Mouse (Mus musculus): ENCODE measurements around the gene Dntt.

DNA sequence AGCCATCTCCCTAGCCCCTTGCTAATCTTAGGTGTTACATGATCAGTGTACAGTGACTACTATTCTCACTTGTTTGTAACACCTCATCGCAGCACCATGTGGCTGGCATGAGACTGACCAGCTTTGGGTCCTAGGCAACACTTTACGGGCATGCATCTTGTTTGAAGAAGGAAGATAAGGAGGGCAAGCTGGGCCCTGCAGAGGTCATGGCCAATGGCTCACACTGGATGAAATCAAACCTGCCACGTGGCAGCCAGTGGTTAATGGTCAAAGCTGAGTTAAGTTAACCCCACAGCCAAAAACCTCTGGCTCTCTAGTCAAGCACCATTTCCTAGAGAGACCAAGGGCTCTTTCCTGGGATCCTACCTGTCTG is 19.1 kb downstream of the Dntt start:
- TF ChIP-seq GATA1 (IDR thresholded peaks at IDR 0.05; ENCODE audit: borderline replicate concordance, low read length) (no peak), CTCF (IDR thresholded peaks at IDR 0.05; ENCODE audit: low read depth, low read length) (no peak), TAL1 (conservative IDR thresholded peaks at IDR 0.05; ENCODE audit: low read depth, low read length) (no peak)

All from G1E (cell line).